Mouse (Mus musculus) heart, adult 2 months (tissue): ENCODE data around the gene Celf3.

Source experiments
- CTCF ChIP-seq: fragments of 200-600 bp; IDR thresholded peaks from 2 replicates; pipeline ENCODE4 v1.8.1; 2022; ENCODE audit warnings: antibody characterized with exemption, mild to moderate bottlenecking, moderate library complexity
- EP300 ChIP-seq: fragments of 200-500 bp; IDR thresholded peaks from 2 replicates; pipeline ENCODE4 v1.6.1; 2011; ENCODE audit warnings: low read depth, low read length, control low read depth; ENCODE audit not compliant: insufficient read depth
- POLR2A ChIP-seq: fragments of 200-500 bp; IDR thresholded peaks from 2 replicates; pipeline ENCODE4 v1.6.1; 2011; ENCODE audit warnings: mild to moderate bottlenecking, low read depth, low read length, control low read depth; ENCODE audit not compliant: insufficient read depth

DNA sequence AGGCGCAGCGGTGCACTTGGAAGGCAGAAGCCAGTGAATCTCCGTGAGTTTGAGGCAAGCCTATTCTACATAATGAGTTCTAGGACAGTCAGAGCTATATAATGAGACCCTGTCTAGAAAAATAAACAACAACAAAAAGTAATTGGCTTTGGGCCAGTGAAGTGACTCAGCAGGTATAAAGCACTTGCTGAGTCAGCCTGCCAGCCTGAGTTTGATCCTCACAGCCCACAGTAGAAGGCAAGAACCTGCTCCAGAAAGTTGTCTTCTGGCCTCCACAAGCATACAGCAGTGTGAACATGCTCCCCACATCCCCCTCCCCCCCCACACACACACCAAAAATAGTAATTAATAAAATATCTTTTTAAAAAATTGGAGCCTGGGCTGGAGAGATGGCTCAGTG, 59.1 kb downstream of the Celf3 start:
- no peak for TF ChIP-seq CTCF
- no peak for TF ChIP-seq EP300
- TF ChIP-seq POLR2A = no peak
